Mouse (Mus musculus) intestine, embryonic 16.5 days (tissue): Measurements from ENCODE around the gene Heatr1. TPM values are rescaled to one million over a fixed set of nuclear protein-coding genes. Genes with fewer than 3 reads are reported as not detected.

ENCODE experiments used
- polyA plus RNA-seq: library from polyadenylated mRNA; unstranded; fragments of >200 nt; fragmentation: Nextera tagmentation; extraction: Ambion mirVana; gene quantifications from 2 replicates; pipeline ENCODE4 v1.2.1, GENCODE M21; 2015

Gene Heatr1
- polyA plus RNA-seq, 1 experiment from 2014 or later = 10.8 TPM

Other genes starting within 250 kb of the Heatr1 start
- gene Mtr, start 136.9 kb upstream of the Heatr1 start, polyA plus RNA-seq = 6.4 and 7.4 TPM in 2 replicates
- 2.0 and 3.5 TPM in 2 replicates for gene Actn2, start 54.3 kb upstream of the Heatr1 start, polyA plus RNA-seq
- 39.3 and 42.5 TPM in 2 replicates for gene Lgals8, start 69.9 kb downstream of the Heatr1 start, polyA plus RNA-seq
- gene Edaradd, start 125.4 kb downstream of the Heatr1 start, polyA plus RNA-seq = 1.7 TPM in 2 replicates
- gene Ero1lb, start 170.8 kb downstream of the Heatr1 start, polyA plus RNA-seq = 8.0 and 9.9 TPM in 2 replicates